Mouse (Mus musculus): ENCODE measurements around the gene Apc2. TPM values are rescaled to one million over a fixed set of nuclear protein-coding genes. Genes with fewer than 3 reads are reported as not detected.
A peak's percentile ranks its signal among the peaks of the same experiment; 100 is the strongest.

Gene Apc2
- total RNA-seq, 1 experiment from 2014 or later: 3.2 TPM

DNA sequence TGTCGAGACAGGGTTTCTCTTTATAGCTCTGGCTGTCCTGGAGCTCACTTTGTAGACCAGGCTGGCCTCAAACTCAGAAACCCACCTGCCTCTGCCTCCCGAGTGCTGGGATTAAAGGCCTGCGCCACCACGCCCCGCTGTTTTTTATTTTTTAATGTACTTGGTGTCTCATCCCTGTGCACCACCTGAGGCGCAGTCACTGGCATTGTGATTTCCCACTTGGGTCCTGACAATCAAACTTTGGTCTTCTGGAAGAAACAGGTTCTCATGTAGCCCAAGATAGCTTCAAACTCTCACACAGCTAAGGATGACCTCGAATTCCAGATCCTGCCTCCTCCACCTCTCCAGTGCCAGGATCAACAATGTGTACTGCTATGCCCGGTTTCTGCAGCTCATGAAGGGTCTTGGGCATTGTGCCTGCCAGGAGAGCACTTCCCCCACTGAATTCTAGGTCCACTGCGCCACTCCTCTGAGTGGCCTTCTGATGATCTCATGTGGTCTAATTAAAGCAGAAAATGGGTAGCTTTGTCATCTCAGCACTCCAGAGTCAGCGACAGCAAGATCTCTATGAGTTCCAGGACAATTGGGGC is 32.9 kb upstream of the Apc2 start:
- no peak for DNase-seq

DNA sequence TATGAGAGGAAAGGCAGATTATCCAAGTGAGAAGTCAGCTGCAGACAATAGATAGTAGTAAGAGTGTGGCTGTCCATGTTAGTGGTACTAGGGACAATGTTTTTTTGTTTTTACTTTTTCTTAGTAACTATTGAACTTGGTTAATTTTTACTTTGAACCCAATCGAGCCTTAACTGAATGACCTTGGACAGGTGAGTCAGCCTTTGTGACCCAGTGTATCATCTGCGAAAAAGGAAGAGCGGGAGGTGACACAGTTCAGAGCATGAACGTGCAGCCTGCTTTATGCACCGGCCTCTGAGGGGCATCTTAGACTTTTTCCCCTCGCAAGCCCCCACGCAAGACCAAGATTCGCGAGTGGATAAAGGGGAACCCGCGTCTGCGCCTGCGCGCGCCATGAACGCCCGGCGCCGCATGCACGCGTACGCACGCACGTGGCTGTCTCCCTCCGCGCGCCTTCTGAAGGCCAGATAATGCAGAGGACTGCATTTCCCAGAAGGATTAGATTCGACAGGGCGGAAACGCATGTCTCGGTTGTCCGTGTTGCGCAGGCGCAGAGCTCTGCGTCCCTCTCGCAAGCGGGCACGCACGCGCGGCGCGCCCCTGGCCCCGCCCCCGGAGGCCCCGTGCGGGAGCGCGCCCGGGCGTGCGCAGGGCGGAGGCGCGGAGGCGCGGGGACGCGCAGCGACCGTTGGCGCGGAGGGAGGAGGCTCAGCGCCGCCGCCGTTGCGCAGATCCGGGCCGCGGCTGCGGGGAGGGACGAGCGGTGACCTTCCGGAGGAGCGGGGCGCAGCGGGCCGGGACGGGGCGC is 31.2 kb upstream of the Apc2 start:
- peak; percentile 99 for DNase-seq

DNA sequence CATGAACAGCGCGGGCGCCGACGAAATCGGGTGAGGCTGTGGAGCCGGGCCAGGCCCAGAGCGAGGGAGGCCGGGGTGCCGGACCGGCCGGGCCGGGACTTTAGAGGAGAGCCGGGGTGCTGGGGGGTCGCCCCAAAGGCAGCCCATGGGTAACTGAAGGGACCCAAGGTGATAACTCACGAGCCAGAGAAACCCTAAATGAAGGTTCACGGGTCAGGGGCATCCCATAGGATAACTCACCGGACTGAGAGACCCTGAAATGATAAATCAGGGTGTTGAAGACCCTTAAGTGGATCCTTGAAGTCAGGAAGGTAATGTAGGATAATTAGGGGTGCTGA is 30.7 kb upstream of the Apc2 start:
- DNase-seq: no peak

DNA sequence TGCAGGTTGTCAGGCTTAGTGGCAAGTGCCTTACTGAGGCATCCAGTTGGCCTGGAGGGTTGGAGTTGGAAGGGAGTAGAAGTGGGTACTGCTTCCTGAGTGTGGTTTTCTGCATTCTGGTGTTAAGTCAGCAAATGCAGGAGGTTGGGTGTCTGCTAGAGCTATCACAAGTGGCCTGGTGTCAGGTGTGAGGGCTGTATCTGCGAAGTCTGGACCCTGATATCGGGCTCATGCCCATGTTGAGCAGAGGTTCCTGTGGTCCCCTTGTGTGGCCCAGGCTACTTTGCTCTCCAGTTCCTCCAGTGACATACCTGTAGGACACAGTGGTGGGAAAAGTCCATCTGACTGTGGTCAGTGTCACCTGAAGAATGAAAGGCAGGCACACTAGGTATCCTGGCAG is 25.7 kb upstream of the Apc2 start:
- DNase-seq: no peak

DNA sequence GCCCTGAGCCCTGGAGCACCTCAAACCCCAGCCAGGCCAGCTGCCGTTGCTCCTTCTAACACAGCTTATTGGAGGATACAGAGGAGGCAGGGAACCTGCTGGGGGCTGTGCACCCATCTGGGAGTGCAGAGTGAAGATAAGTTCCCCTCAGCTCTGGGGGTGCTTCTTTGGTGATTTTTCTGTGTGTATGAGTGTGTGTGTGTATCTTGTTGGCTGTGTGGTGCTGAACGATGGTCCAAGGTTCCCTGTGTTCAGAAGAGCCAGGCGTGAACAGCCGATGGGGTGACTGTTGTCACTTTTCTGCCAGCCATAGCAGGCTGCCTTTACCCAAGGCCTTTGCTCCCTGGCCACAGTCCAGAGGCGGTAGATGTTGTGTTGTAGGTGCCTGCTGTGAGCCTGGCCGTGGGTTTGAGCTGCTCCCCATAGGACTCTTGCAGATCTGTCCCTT is 25.0 kb upstream of the Apc2 start:
- peak; percentile 61 for DNase-seq

DNA sequence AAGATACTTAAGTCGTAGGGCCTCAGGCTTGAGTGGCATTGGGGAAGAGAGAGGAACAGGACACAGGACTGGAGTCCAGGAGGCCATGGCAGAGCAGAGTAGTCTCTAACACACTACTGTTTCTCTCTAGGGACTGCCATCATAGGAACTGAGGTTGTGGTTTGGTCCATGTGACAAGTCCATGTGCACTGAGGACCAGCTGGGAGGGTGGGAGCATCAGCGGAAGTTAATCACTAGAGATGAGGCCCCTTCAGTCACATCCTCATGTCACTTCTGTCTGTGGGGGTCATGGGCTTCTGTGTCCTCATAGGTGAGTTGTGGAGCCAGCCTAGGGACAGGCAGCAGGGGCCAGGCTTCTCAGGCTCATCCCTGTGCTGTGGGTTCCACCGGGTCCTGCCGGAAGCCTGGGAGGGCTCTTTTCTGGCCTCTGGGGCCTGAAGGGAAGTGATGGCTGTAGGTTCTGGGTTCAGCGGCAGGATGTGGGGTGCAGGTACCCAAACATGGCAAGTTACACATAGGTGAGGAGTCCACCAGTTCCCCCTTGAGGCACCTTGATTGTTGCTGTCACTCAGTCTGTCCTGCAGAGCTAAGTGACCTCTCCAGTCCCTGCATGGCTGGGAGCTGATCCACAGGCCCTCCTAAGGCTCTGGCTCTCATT is 24.5 kb upstream of the Apc2 start:
- DNase-seq: no peak

DNA sequence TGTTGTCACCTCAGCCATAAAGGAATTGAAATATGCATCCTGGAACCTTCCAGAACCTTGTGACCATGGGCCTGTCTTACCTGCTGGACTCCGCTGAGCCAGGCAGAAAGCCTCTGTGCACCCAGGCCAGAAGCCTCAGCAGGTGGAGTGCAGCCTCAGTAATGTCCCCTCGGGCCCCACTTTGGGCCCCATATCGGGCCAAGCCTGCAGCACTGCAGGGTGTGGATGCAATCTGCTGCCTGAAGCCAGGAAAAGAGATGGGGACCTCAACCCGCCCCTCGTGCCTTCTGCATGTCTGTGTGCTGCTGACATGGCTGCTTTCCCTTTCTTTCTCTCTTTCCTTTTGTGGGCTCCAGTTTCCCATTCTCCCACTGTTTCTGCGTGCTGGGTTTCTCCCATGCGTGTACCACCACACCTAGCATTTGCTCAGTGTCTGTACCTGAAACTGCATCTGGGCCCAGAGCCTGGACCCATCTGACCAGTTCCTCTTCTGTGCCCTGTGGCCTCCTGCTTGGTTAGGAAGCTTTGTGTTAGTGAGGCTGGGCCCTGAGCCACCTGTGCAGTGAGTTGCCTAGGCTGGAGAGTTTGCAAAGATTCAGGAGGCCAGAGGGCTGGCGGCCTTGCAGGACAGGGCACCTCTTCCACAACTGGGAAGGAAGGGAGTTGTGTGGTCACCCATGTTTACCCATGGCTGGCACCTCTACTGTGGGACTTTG is 23.7 kb upstream of the Apc2 start:
- DNase-seq: no peak

DNA sequence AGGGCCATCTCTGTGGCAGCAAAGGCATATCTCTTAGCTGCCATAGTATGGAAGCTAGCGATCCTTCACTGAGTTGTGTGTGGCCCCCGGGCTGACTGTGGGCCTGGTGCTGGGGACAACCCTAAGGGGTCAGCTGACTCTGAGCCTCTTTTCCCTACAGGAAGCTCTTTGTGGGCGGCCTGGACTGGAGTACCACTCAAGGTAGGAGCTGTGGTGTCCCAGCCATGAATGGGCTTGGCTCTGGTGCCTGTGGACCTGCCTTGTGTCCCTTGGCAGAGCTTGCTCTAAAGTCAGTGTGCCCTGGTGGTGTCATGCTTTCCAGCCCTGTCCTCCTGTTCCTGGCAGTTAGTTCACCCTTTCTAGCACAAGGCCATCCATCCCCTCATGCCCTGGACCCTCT is 21.9 kb upstream of the Apc2 start:
- DNase-seq: no peak

DNA sequence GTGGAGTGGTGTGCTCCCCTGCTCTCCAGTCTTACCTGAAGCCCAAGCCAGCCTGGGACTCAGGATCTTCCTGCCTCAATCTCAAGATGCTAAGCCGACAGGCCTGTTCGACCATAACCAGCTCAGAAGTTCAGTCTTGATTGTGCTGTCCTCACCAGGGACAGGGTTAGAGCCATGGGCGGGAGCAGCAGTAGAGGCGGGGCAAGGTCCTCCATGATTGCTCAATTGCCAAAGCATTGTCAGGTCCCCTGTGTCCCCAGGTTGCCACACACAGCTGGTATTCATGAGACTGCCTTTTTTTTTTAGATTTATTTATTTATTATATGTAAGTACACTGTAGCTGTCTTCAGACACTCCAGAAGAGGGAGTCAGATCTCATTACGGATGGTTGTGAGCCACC is 19.5 kb upstream of the Apc2 start:
- no peak for DNase-seq

DNA sequence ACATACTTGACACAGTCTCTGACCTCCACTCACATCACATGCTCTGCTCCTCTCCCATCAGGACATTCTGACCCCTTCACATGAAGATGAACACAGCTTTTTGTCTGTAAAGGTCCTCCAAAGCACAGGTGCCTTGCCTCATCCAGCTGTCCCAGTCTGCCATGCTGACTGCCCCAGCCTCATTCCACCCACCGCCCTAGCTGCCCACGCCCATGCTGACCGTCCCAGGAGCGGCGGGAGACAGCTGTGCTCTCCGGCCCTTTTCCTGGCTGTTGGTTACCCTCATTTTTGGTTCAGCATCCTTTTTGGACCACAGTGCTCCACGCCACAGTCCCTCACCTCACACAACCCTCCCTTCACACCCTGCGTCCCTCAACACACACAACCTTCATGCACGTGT is 17.4 kb upstream of the Apc2 start:
- DNase-seq: no peak

DNA sequence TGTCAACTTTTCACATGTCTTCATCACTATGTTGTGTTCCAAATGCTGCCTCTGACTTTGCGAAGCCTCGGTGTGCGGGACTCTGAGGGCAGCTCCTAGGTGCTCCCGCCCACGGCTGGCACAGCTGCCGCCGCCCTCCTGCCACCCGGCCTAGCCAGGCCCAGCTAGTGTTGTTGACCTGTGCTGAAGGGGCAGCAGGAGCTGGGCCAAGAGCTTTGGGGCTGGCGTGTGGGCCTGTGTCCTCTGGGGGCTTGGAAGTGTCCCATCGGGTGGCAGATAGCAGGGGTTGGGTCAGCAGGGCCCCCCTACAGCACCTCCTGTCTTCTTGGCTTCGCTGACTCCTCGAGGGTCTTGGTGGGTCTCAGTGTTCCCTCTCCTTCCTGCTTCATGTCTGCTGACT is 16.5 kb upstream of the Apc2 start:
- DNase-seq: no peak

DNA sequence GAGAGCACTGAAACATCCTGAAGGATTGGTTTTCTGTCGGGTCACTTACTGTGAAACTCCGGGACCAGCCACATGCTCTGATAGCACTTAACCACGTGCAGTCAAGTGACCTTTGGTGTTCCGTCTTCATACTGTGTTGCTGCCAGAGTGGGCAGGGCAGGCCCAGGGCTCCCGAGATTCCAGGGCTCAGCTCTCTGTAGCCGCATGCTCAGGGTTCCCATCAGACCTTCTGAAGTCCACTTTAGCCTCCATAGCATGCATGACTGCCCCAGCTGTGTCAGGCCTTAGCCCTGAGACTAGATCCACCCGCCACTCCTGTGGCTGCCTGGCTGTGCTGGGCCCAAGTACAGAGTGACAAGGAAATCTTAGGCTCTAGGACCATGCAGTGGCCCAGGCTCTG is 14.5 kb upstream of the Apc2 start:
- DNase-seq: peak; percentile 49

DNA sequence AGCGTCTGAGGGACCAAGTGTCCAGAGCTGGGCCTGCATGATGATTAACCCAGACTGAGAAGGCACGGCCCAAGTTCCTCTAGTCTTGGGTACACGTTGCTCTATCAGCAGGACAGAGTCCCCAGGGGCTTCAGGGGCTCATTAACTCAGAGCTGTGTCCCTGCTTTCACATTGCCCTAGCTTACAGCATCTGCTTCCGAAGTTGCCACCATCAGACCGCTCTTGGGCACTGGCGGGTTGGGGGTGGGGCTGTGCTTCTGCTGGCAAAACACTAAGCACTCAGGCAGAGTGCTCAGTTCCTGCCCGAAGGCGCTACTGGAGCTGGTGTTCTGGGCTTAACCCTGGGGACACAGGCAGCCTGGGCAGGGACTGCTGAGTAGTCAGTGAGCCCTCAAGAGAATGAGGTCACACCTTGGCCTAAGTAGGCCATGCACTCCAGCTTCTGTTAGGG is 13.8 kb upstream of the Apc2 start:
- DNase-seq: peak; percentile 59

DNA sequence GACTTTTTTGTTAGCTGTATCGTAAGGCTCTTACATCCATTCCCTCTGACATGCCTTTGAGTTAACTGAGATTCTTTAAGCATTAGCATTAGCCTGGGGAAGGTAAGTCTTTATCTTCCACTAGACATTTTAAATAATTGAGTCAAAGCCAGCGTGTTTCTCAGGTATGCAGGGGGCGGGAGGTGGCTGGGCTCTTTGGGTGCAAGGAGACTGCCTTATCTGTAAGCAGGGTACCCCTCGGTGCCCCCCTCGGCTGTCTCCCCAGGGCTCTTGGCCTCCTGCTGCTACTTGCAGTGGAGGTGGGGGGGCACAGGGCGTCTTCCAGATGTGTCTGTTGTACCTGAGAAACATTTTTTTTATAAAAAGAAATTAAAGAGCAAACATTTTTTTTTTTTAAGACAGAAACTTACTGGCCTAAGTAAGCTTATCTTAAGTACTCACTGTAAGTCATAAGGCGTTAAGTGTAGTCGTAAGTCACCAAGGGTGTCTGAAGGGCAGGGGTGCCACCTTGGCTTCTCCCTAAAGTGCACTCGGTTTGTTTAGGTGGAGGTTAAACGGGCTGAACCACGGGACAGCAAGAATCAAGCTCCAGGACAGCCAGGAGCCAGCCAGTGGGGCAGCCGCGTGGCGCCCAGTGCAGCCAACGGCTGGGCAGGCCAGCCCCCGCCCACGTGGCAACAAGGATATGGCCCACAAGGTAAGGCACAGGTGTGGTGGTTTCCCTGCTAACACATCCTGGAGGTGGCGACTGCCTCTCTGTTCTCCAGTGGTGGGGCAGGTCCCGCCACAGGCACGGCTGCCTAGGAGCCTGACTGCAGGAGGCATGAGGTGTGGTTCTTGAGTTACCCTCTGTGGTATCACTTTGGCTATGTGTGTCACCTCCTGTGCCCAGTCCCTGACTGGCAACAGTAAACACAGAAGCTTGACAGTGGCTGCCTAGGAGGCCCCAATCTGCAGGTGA is 13.0 kb upstream of the Apc2 start:
- no peak for DNase-seq

DNA sequence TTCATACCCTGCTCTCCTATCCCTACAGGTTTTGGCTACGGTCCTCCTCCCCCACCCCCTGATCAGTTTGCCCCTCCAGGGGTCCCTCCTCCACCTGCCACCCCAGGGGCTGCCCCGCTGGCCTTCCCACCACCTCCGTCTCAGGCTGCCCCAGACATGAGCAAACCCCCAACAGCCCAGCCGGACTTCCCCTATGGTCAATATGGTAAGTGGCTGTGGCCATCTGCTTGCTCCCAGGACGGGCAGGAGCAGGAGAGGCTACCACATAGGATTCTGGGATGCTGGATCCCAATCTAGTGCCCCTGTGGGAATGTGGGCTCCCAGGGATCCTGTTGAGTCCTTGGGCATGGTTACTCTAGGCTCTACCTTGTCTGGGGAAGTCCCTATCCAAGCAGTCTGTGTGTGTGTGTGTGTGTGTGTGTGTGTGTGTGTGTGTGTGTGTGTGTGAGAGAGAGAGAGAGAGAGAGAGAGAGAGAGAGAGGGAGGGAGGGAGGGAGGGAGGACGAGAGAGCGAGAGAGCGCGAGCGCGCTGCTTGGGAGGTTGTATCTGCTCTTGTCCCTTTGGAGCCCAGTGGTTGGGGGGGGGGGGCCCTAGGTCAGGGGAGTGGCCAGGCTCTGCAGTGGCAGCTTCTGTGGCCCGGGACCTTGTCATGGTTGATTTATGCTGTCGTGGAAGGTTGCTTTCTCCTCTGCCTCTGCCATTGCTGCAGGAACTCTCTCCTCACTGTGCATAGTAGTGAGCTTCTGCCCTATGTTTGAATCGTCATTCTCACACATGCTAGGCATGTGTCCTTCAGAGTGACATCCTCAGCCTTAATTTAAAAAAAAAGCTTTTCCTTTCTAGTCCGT is 10.3 kb upstream of the Apc2 start:
- DNase-seq: peak; percentile 56

DNA sequence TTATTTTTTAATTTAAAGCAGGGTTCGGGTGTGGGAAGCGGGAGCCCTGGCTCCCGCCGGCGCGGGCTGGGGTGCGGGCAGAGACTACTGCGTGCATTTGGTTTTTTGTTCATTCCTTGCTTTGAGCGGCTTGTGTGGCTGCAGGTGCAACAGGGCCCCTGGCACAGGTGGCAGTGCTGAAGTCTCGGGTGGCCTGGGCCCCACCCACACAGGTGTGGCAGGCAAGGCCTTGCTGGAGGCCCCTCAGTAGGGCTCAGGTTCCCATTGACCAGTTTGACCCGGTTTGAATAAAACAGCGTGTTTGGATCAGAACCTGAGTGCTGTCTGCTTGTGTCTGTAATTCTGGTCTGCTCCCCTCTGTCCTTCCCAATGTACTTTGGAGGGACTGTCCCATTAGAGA is 7.7 kb upstream of the Apc2 start:
- DNase-seq: no peak

DNA sequence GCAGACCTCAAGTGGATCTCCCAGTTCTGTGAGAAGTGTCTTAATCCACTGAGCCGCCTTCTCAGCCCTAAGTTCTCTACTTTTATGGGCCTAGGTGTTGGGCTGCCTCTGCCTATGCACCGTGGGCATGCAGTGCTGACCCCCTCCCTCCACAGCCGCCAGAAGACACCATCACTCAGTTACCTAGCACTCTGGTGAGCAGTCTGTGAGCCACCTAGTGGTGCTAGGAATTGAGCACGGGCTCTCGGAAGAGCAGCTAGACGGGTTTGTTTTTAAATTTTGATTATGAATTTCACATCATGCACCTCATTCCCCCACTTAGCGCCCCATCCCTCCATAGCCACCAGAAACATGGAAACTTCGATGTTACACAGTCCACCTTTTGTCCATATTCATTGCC is 7.1 kb upstream of the Apc2 start:
- no peak for DNase-seq

DNA sequence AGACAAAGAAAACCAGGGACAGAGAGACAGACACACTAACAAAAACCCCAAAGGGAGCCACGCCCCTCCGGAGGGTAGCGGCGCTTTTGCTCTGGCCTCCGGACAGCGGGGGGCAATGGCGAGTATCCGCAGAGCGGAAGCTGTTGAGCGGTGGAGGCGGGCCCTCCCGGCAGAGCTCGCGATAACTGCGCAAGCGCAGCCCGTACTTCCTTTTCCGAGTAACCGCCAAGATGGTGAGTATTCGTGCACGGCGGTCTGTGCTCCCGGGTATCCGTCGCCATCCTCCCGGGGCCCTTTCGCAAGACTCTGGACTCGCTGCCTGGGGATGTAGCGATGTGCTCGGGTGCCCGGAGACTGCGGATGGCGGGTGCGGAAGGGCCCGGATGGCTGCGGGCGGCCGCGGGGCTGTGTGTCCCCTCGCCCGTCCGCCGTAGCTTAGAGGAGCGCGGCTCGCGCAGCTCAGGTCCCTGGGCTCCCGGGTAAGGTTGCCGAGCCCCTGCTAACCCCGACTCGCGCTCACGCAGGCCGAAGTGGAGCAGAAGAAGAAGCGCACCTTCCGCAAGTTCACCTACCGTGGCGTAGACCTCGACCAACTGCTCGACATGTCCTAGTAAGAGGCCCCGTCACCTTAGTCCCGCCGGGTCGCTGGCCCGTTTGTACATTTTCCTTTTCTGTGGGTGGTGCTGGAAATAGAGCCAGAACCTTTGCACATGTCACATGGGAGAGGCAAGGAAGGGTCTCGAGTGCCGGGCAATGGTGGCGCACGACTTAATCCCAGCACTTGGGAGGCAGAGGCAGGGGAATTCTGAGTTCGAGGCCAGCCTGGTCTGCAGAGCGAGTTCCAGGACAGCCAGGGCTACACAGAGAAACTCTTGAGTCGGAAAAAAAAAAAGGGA is 3.3 kb upstream of the Apc2 start, which contains the start of gene Rps15:
Gene Rps15, plus strand, starts transcription at position 203 of the 896 bp plus-strand sequence.
- peak; percentile 95 for DNase-seq

DNA sequence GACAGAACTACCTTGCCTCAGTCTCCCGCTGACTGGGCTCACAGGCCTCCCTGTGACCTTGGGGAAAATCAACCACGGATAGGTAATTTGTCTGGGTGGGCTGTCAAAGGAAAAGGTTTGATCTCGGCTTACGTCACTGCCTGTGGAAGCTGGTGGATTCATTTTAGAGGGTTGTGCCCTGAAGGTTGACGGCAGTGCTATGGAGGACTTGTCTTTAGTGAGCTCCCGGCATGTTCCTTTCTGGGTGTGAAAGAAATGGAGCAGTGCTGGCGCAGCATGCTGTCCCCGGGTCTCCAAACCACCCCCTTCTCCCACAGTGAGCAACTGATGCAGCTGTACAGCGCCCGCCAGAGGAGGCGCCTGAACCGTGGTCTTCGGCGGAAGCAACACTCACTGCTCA is 2.5 kb upstream of the Apc2 start:
- DNase-seq: no peak

DNA sequence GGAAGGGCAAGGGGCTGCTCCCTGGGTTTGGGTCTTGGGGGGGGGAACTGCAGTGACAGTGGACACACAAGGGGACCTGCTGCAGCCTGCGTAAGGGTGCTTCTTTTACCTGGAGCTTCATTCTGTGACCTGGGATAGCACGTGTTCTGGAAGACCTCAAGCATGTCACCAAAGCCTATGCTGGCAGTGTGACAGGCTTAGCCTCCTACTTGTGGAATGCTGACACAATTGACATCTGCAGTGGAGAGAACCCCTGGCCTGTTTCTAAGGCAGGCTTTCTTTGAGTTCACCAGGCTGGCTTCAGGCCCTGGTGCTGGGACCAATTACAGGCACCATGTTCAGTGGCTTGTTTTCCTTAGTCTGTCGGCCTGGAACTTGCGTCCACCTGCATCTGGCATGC is 1.5 kb upstream of the Apc2 start:
- DNase-seq: no peak

All from adrenal gland, postnatal 25 days (tissue).